Mouse (Mus musculus) liver, embryonic 14.5 days (tissue): Measurements from ENCODE around the gene 2810408A11Rik.

ENCODE experiments used
- CTCF ChIP-seq: IDR thresholded peaks from 2 replicates; pipeline ENCODE4 v1.5.1; 2016; ENCODE audit warnings: antibody characterized with exemption, low read depth, control low read depth
- EP300 ChIP-seq: IDR thresholded peaks from 2 replicates; pipeline ENCODE4 v1.6.1; 2016; ENCODE audit warnings: antibody characterized with exemption, low read depth

DNA sequence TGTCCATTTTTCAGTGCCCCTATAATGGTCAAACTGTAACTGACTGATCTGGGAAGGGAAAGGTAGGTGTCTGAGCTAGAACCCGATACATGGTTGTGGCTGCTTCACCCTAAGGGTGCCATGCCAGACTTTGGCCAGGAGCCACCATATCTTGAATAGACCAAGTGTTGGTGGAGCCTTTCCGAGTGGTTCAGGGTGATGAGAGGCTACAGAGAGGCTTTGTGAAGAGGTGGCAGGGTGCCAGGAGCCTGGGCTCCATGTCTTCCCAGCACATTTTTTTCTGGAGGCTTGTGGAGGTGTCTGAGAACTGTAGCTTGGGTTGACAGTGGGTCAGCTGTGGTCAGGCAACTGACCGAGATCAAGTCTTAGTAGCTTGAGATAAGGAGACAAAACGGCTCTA, 9.3 kb downstream of the 2810408A11Rik start:
- TF ChIP-seq CTCF: no peak
- TF ChIP-seq EP300: no peak
